Mouse (Mus musculus) brain, adult 2 months (tissue): ENCODE results near the gene Cntn4.
"Not testable (repeated sequence)": the region's sequence is repeated elsewhere in the genome, so short reads cannot be mapped to it uniquely, and the experiment has no call there.

Experiments
- DNase-seq: peaks from one replicate; pipeline ENCODE4 v3.0.0; 2011; ENCODE audit warnings: low read depth, low spot score

Gene Cntn4

DNA sequence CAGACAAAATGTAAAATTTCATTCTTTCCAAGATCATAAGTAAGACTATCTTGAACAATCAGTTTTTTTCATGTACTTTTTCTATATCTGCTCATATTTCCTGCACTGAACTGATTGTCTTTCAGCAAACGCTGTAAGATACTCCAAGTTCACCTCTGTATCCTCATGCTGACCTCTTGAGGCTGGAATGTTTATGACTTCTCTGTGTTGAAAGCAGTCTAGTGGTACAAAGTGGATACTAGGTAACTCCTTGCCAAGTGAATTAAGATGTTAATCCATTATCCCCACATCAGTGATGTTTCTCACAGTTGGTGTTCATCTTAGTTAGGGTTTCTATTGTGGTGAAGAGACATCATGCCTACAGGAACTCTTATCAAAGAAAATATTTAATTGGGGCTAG, 651.5 kb downstream of the Cntn4 start:
- no peak for DNase-seq

DNA sequence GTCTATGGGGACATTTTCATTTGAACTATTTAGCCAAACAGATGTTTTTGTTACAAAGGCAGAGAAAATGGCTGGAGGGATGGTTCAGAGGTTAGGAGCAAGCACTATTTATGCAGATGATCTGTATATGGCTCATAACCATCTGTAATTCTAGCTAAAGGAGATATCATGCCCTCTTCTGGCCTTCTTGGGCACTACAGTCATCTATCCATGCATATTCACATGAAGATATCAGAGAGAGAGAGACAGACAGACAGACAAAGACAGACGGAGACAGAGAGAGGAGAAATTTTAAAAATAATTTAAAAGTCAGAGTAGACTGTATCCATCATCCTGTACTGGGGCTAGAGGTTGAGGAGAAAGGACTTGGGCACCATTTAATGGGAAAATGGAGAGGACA, 652.2 kb downstream of the Cntn4 start:
- peak; percentile 33 for DNase-seq

DNA sequence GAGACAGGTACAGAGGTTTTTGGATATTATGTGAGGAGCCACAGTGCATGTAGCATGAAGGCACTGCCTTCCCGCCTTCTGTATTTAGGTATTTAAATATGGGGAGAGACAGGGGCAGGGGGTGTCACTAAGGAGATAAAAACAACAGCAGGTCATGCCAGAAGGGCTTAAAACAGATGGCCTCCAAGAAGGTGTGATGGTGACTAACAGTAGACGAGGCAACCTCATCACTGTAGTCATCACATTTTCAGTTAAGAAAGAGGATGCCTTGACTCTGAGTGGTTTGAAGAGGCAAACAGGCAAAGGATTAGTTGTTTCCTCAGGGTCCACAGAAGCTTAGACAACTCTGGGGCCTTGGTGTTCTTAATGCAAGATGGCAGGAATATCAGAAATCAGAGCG, 655.0 kb downstream of the Cntn4 start:
- peak; percentile 58 for DNase-seq

DNA sequence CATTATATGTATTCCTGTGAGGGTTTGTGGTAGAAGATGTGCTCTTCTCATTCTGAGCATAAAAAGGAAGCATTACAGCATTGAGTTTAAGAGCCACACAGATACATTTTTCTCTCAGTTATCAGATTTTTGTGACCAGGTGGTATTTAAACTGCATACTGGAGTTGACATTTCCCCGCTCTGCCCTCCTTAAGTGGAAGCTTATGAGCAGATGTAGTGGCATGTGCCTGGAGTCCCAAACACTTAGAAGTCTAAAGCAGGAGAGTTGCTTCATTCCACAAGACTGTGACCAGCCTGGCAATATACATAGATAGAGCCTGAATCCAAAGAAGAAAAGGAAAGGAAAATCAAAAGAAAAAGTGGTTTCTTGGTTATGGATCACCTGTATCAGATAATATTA, 655.5 kb downstream of the Cntn4 start:
- DNase-seq = peak; percentile 53

DNA sequence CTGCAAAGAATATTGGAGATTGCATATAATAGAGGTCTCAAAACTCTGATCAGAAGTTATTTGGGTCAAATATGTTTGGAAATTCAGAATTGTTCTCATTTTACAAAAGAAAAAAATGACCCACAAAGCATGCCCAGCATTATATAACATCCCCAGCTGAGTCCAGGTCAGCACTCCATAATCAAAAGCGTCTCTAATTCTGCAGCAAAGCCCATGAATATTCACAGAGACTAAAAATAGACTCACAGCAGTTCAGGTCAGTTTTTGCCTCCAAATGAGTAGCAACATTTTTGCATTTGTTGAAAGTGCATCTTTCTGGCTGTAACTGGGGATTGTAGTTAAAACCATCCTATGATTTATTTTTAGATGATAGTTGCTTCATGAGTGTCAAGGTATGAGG, 657.6 kb downstream of the Cntn4 start:
- DNase-seq = peak; percentile 69

DNA sequence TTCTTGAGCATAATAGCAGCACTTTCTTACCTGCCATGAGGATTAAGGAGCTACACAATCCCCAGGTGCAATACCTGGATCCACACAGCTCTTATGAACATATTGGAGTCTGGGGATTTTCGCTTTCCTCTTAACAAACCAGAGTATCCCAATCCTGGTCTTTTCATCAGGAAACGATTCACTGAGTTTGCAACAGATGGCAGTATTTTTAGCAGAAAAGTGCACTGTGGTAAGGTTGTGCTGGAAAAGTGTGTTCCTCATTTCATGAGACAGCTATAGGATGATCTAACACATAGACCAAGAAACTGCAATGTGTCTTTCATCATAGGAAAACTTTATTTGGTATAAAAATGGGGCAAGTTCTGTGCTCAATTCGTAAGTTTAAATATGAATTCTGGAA, 659.3 kb downstream of the Cntn4 start:
- peak; percentile 67 for DNase-seq

DNA sequence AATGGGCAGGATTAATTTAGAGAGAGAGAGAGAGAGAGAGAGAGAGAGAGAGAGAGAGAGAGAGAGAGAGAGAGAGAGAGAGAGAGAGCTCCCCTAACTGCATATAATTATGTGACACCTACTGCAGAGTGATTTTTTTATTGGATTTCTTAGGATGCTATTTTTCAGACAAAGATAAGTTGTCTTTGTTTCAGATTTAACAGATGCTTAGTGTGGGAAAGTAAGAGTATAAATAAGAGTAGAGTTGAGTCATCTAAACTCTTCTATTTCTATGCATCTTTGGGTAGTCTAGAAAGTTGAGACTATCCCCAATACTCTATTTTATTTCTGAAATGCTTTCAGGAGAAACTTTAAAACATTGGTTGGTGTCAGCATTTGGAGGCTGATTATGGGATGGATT, 660.4 kb downstream of the Cntn4 start:
- DNase-seq = peak; percentile 26

DNA sequence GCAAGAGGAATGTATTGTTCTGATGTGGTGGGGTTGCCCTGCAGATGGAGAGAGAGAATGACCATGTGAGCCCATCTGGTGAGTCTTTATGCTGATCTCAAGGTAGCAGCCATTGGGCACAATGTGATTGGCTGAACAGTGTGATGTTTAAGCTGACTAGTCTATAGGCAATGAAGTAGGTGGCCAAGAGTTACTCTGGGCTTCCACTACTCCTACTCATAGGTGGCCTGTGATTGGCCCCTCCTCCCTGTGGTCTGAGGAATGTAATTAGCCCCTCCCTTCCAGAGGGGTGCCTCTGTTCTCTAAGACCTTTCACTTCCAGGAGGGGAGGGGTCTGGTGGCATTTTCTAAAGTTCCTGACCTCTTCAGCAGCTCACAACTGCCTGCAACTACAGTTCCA, 663.7 kb downstream of the Cntn4 start:
- no peak for DNase-seq

DNA sequence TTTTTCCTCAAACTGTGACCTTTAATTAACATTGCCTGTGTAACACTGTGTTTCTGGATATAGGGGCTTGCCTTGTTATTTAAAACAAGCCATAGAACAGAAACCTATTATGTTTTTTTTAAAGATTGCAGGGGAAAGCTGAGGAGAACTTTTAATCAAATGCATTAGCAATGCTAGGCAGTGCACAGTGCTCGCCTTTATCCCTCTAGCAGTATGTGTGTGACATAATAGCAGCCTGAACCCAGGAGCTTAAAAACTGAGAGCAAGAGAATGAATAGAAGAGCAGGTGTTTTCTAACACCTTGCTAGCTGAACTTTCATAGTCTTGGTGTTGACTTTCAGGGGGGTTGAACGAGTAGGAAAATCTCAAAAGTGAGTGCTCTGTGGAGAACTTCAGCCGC, 672.6 kb downstream of the Cntn4 start:
- no peak for DNase-seq

DNA sequence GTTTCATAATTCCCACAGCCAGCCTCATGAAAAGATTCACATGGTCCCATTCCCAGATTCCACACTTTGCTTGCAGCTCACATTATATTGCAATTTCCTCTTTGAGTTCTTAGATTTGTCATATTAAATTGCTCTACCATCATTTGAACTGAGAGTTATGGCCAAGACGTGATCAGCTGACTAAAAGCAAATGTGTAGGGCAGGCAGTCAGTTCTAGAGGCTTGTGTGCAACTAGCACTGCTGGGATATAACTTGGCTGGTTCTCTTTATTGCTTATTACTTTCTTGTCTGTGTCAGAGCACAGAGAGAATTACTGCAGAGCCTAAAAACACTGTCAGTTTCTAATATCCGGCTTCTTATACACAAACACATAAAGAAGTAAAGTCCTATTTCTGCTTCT, 673.9 kb downstream of the Cntn4 start:
- DNase-seq = no peak

DNA sequence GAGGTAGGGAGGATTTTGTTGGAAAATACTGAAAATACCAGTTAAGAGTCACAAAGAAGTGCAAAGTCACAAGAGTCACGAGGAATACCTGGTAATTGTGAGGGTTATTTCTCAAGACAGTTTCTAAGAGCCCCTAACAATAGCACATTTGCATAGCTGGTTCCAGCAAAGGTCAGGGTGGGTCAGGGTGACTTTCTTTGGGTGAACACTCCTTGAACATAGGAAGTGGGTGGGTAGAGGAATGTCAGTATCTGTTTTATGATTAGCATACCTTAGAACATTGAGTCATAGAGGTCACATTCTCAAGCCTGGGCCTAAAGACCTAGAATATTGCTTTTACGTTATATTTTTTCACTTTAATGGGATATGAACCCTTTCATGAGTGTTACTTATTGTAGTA, 681.3 kb downstream of the Cntn4 start:
- not testable (repeated sequence) for DNase-seq

DNA sequence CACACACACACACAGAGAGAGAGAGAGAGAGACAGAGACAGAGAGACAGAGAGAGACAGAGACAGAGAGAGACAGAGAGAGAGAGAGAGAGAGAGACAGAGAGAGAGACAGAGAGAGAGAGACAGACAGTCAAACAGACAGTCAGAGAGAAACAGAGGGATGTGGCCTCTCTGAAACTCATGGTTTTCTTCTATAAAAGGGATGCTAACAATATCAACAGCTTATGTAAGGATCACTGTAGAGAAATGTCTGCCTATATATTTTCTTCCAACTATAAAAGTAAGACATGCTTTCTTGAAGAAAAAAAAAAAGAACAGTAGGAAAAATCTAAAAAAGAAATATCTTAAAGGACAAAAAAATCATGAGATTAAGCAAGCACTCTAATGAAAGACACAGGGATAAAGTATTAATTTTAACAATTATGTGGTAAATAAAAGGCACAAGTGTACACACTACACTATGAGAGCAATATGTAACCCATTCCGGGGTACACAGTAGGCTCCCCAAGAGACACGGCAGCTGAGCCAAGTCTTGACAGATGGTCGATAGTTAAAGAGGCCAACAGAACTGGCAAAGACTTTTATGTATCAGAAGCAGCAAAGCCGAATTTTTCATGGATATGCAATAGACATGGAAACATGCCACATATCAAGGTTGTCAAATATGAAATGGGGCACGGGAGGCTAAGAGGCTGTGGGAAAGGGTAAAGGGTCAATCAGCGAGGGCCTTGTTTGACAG, 704.0 kb downstream of the Cntn4 start:
- peak; percentile 96 for DNase-seq

DNA sequence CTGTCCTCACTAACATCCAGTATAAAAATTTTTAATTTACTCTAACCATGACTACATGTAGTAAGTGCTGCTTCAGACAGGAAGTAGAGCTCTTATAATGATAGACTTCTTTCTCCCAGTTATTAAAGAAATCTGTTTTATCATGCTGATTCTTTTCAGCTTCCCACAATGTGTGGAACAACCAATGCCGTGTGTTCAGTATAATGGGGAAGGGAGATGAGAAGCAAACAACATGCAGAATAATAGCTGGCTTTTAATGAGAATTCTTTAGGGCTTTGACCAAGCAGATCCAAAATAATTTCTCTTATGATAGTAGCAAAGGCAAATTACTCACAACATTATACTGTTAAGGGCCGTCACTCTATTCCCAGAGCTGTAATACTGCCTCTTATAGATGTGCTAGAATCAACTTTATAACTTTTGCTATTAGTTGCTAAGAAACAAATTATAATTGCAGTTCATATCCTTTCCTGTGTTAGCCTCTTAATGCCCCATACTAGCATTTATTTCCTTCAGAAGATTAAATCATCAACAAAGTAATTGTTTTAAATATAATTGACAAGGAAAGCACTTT, 710.5 kb downstream of the Cntn4 start:
- DNase-seq = no peak

DNA sequence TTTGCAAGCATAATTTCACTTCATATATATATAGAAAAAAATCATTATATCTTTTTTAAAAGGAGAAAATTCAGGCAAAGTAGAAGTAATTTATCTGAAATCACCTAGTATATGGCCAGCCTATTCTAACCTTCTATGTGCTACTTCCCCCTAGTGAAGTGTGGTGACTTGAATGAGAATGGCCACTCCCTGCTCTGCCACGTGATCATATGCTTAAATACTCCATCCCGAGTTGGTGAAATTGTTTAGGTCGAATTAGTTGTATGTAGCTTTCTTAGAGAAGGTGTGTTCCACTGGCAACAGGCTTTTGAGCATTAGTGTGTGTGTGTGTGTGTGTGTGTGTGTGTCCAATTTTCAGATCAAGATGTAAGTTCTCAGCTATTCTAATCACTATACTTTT, 730.6 kb downstream of the Cntn4 start:
- no peak for DNase-seq

DNA sequence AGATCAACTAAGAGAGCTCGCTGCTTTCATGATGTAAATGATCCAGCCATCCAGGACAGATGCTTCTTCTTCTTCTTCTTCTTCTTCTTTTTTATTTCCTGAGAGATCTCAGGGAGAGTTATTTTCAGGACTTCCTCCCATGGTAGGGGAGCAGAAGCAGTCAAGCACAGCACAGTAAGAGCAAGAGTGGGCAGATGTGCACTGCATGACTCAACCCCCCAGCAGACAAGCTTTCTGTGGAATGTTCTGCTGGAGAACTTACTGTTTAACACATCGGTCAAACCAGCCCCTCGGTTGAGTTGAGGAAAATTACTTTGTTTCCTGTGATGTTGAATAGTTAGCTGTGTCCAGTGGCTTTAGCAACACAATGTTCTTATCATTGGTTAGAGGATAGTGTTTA, 731.2 kb downstream of the Cntn4 start:
- DNase-seq = peak; percentile 86

DNA sequence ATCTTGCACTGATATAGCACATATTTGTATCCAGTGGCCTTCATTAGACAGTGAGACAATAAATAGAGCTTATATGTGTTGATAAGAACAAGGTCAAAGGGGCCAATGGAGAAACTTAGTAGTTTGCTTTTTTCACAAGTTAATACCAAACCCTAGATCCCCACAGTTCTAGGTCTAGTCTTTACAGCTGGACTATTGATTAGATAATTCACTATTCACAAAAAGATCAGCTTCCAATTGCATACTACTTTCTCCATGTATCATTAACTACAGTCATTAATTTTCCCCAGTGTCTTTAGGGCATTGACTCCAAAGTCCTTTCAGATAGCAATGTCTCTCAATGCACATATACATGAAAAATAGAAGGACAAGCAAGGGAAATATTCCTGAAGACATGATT, 745.5 kb downstream of the Cntn4 start:
- no peak for DNase-seq

DNA sequence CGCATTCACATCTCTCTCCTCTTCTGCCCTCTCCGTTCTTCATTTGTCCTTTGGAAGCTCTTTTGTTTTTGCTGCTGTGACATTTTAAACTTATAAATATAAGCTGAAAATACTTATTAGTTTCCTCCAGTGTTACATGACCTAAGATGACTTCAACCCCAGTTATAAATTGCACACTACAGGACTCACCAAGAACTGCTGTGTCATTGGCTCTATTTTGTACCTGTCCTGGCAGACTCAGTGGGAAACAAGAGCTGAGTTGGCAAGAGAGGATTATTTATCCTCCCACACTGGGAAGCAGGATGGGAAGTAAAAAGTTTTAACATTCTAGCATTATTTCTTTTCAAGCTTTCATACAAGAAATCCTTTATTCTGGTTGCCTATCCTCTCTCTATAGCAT, 746.0 kb downstream of the Cntn4 start:
- peak; percentile 72 for DNase-seq

DNA sequence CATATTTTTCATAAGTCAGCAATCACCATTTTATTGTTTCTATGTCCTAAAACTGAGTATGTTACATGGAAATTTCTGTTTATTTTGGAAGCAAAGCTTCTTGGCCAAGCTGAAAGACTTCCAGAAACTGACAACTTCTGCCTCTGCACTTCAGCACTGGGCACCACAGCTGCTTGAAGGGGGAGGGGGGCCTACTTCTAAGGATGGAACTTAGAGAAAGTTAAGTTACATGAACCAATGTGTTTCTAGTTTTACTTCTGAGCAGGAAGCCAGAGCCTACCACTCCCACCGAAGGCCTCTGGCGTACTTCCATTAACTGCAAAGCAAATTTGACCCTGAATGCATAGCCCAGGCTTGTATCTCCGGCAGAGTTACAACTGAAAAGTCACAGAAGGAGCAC, 749.2 kb downstream of the Cntn4 start:
- DNase-seq = peak; percentile 26

DNA sequence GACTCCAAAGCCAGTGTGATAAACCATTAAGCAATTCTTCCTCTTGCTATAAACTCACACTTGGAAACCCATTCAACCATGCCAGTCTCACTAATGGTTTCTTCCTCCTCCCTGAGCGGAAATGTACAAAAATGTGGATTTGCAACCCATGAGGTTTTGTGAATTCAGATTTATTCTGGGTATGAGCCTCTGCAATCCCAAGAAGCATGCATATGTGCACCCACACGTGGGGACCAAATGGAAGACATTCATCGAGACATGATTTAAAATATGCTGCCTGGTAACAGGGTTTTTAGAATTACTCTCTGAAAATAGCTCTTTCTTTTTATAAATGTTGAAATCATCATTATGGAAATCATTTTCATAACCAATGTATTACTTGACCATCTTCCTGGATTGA, 754.0 kb downstream of the Cntn4 start:
- peak; percentile 76 for DNase-seq

DNA sequence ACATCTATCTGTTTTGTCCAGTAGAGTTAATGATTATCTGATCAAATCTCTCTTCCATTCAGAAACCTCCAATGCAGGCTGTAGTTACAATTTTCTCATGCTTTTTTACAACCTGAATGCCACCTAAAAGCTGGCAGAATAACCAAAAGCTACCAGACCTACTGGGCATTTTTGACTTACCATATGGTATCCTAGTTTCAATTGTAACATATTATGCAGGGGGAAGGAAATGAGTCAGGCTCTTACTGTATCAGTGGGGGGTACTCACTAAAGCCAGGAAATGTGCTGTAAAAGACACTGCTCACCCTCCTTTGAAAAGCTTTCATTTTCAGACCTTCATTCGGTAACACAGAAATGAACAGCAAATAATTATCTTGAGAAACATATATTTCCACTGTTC, 763.3 kb downstream of the Cntn4 start:
- peak; percentile 97 for DNase-seq

DNA sequence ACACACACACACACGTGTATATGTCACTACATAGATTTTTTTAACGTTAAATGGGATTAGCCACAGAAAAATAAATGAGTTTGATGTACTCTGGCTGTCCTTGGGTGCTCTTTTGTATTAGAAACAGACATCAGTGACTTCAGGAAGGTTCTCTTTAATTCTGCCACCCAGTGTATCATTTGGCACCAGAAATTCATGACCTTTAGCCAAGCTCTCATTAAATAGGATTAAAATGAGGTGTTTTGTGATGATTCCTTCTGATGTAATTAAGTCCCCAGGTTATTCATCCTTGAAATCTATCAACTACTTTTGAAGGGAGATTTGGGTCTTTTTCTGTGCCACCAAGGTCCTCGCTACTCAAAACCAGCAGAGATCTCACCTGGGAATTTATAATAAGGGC, 763.8 kb downstream of the Cntn4 start:
- DNase-seq = peak; percentile 68

DNA sequence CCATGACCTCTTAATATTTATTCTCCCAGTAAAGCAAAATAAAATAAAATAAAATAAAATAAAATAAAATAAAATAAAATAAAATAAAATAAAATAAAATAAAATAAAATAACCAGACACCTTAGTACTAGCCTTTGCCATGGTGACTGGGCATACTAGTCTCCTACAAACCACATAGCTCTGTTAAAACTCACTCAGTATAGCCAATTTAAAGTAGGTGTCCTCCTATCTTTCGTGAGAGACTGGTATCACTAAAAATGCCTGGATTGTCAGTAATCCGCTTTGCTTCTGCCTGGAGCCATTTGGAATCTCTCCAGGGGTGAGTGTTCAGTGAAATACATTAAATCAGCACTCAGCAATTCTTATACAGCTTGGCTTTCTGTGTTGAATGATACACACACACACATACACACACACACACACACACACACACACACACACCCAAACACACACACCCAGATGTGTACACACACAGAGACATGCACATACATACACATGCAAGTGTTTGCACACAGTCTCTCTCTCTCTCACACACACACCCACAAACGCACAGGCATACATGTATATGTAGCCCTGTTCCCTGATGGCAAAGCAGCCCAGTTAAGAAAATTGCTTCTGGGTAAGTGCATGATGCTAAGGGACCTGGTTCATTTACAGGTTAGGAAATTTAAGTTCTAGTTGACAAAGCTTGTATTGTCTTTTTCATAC, 776.8 kb downstream of the Cntn4 start:
- no peak for DNase-seq

DNA sequence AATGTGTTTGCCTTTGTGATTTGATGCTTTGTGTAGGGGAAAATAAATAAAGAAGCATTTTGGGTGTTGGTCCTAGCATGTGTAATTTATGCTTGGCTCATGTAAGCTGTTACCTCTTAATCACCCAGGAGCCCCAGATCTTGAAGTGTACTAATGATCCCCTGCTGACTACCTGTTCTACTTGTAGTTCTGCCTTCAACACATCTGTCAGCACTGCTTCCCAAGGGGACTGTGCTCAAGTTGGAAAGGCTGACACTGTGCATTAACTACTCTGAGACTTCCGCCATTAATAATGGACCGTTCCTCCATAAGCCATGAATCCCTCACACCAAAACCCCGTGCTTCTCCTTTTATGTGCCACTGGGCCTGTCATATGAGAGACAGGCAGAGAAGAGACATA, 778.2 kb downstream of the Cntn4 start:
- no peak for DNase-seq
